Mouse (Mus musculus) embryonic facial prominence, embryonic 15.5 days (tissue): ENCODE measurements at regions not wholly inside any gene's neighbourhood (a gene's known extent, or its start where the extent isn't known, plus 50 kb on each side); places are given as distances from the start of the nearest gene placed in this dataset.

ENCODE experiments used
- ATAC-seq: fragments of 200-750 bp; cut with Nextera tagmentation; 2 replicates; pipeline ENCODE4 v1.8.0; 2017; ENCODE audit warnings: low read depth, moderate TSS enrichment; ENCODE audit not compliant: insufficient number of reproducible peaks, low FRiP score, low TSS enrichment
- H3K27ac ChIP-seq: fragments of 300-500 bp; sonication (generic); replicated peaks from 2 replicates; pipeline ENCODE4 v1.5.1; 2015; ENCODE audit warnings: mild to moderate bottlenecking, inconsistent platforms
- H3K27me3 ChIP-seq: fragments of 300-500 bp; sonication (generic); 2 replicates; pipeline ENCODE4 v1.6.1; 2015; ENCODE audit warnings: inconsistent platforms
- H3K36me3 ChIP-seq: fragments of 300-500 bp; sonication (generic); 2 replicates; pipeline ENCODE4 v1.6.1; 2015; ENCODE audit warnings: mild to moderate bottlenecking, inconsistent platforms
- H3K4me1 ChIP-seq: fragments of 300-500 bp; sonication (generic); 2 replicates; pipeline ENCODE4 v1.6.1; 2015; ENCODE audit warnings: inconsistent platforms
- H3K4me2 ChIP-seq: fragments of 300-500 bp; sonication (generic); replicated peaks from 2 replicates; pipeline ENCODE4 v1.6.1; 2015; ENCODE audit warnings: mild to moderate bottlenecking, inconsistent platforms
- H3K4me3 ChIP-seq: fragments of 300-500 bp; sonication (generic); replicated peaks from 2 replicates; pipeline ENCODE4 v1.5.1; 2015; ENCODE audit warnings: mild to moderate bottlenecking, inconsistent platforms
- H3K9ac ChIP-seq: fragments of 300-500 bp; sonication (generic); 2 replicates; pipeline ENCODE4 v1.6.1; 2015; ENCODE audit warnings: inconsistent platforms
- H3K9me3 ChIP-seq: fragments of 300-500 bp; sonication (generic); replicated peaks from 2 replicates; pipeline ENCODE4 v1.6.1; 2016; ENCODE audit warnings: inconsistent platforms
- WGBS: fragments of 180-500 bp; shearing (Covaris S2); methylation state at CpG from one replicate; pipeline ENCODE4 v1.1.7; 2015; 5-methylcytosine and 5-hydroxymethylcytosine counted together

- Histone ChIP-seq H3K9ac (no peak overlapping the region), H3K9me3 (no peaks in the 10 kb centered on the region), H3K4me3 (no peak overlapping the region), H3K27ac (no peak overlapping the region), H3K27me3 (no peaks in the 10 kb centered on the region), H3K4me1 (0 out of 2 replicates have a peak, but pooled peaks cover 2% of the 10 kb centered on the region), H3K36me3 (no peaks in the 10 kb centered on the region), H3K4me2 (no peak overlapping the region)
- 74% methylated on average over 2 of the region's 2 CpGs for WGBS
- no peak for ATAC-seq
These were observed 108.8 kb upstream of the Gdf10 start for GRCm38 (mm10) chr14:33814599-33814998.

GRCm38 (mm10) chr14:33820541-33821260 is 102.7 kb upstream of the Gdf10 start:
- Histone ChIP-seq H3K27ac (peak overlapping the region; percentile 58; the same call in 1 of the 2 replicates), H3K4me2 (no peak overlapping the region), H3K4me3 (no peak overlapping the region), H3K27me3 (peaks cover 2% of the 10 kb centered on the region; the same call in 1 of the 2 replicates), H3K9ac (no peak overlapping the region), H3K9me3 (no peaks in the 10 kb centered on the region), H3K36me3 (no peaks in the 10 kb centered on the region), H3K4me1 (peaks cover 37% of the 10 kb centered on the region)
- 0 out of 2 replicates have a peak, but pooled peaks have one; percentile 34 for ATAC-seq
- 83% methylated on average over 14 of the region's 14 CpGs for WGBS

GRCm38 (mm10) chr14:33821436-33821835 is 102.0 kb upstream of the Gdf10 start:
- H3K27me3 ChIP-seq = peaks cover 2% of the 10 kb centered on the region; the same call in 1 of the 2 replicates
- no peak; the same call in 1 of the 2 replicates for ATAC-seq
- no peak overlapping the region for H3K9ac ChIP-seq
- H3K4me3 ChIP-seq = no peak overlapping the region
- H3K27ac ChIP-seq = peak overlapping the region; percentile 58
- 42% methylated on average over 7 of the region's 7 CpGs for WGBS
- no peak overlapping the region for H3K4me2 ChIP-seq
- no peaks in the 10 kb centered on the region for H3K9me3 ChIP-seq
- no peaks in the 10 kb centered on the region for H3K36me3 ChIP-seq
- peaks cover 37% of the 10 kb centered on the region for H3K4me1 ChIP-seq

- WGBS = 22% methylated on average over 11 of the region's 11 CpGs
- Histone ChIP-seq H3K4me3 (no peak overlapping the region), H3K9ac (no peak overlapping the region), H3K36me3 (no peaks in the 10 kb centered on the region), H3K4me2 (0 out of 2 replicates have a peak overlapping the region, but pooled peaks have one; percentile 12), H3K27ac (0 out of 2 replicates have a peak overlapping the region, but pooled peaks have one; percentile 48), H3K27me3 (peaks cover 2% of the 10 kb centered on the region; the same call in 1 of the 2 replicates), H3K4me1 (peaks cover 37% of the 10 kb centered on the region), H3K9me3 (no peaks in the 10 kb centered on the region)
- peak; percentile 76 for ATAC-seq
These were observed 98.9 kb upstream of the Gdf10 start for GRCm38 (mm10) chr14:33824421-33824874.

GRCm38 (mm10) chr14:33826003-33826644 is 97.3 kb upstream of the Gdf10 start:
- Histone ChIP-seq H3K9me3 (no peaks in the 10 kb centered on the region), H3K4me2 (no peak overlapping the region), H3K36me3 (no peaks in the 10 kb centered on the region), H3K27me3 (peaks cover 2% of the 10 kb centered on the region; the same call in 1 of the 2 replicates), H3K4me3 (no peak overlapping the region), H3K9ac (no peak overlapping the region), H3K27ac (no peak overlapping the region), H3K4me1 (peaks cover 31% of the 10 kb centered on the region)
- ATAC-seq = no peak
- 82% methylated on average over 12 of the region's 12 CpGs for WGBS

- H3K9me3 ChIP-seq = no peaks in the 10 kb centered on the region
- H3K4me1 ChIP-seq = 0 out of 2 replicates have a peak, but pooled peaks cover 14% of the 10 kb centered on the region
- no peak overlapping the region for H3K9ac ChIP-seq
- H3K4me3 ChIP-seq = no peak overlapping the region
- no peak overlapping the region for H3K4me2 ChIP-seq
- no peak overlapping the region for H3K27ac ChIP-seq
- no peaks in the 10 kb centered on the region for H3K36me3 ChIP-seq
- WGBS = 38% methylated on average over 14 of the region's 14 CpGs
- ATAC-seq = no peak
- H3K27me3 ChIP-seq = no peaks in the 10 kb centered on the region
These were observed 90.6 kb upstream of the Gdf10 start for GRCm38 (mm10) chr14:33832650-33833319.

- Histone ChIP-seq H3K36me3 (no peaks in the 10 kb centered on the region), H3K4me1 (0 out of 2 replicates have a peak, but pooled peaks cover 14% of the 10 kb centered on the region), H3K4me2 (no peak overlapping the region), H3K27ac (no peak overlapping the region), H3K9ac (no peak overlapping the region), H3K27me3 (no peaks in the 10 kb centered on the region), H3K4me3 (no peak overlapping the region), H3K9me3 (no peaks in the 10 kb centered on the region)
- 74% methylated on average over 11 of the region's 11 CpGs for WGBS
- ATAC-seq = no peak
These were observed 87.0 kb upstream of the Gdf10 start for GRCm38 (mm10) chr14:33836341-33836740.

GRCm38 (mm10) chr14:33841821-33842220 is 81.6 kb upstream of the Gdf10 start:
- no peaks in the 10 kb centered on the region for H3K27me3 ChIP-seq
- no peak overlapping the region for H3K9ac ChIP-seq
- no peaks in the 10 kb centered on the region for H3K36me3 ChIP-seq
- no peak overlapping the region for H3K27ac ChIP-seq
- WGBS = 62% methylated on average over 6 of the region's 6 CpGs
- no peaks in the 10 kb centered on the region for H3K4me1 ChIP-seq
- H3K4me3 ChIP-seq = no peak overlapping the region
- ATAC-seq = no peak
- no peak overlapping the region for H3K4me2 ChIP-seq
- no peaks in the 10 kb centered on the region for H3K9me3 ChIP-seq

DNA sequence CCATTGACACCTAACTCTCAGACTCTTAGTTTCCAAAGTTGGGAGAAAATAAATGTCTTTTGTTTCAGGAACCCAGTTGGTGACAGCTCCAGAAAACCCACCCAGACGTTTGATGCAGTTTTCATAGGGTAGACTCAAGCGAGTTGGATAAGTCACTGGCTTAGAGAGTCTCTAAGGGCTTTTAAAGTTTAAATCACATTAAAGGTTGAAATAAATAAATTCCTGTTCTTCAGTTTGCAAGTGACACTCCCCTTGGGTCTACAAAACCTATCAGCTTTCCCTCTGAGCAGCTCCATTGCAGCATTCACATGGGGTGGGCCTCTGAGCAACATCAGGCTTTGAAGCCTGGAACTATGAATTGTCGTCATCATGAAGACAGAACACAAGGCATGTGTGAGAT is 69.9 kb upstream of the Gdf10 start:
- H3K4me1 ChIP-seq = no peaks in the 10 kb centered on the region
- H3K27ac ChIP-seq = no peak overlapping the region
- H3K4me3 ChIP-seq = no peak overlapping the region
- no peak overlapping the region for H3K9ac ChIP-seq
- no peaks in the 10 kb centered on the region for H3K9me3 ChIP-seq
- no peaks in the 10 kb centered on the region for H3K36me3 ChIP-seq
- no peak overlapping the region for H3K4me2 ChIP-seq
- H3K27me3 ChIP-seq = no peaks in the 10 kb centered on the region
- 71% methylated on average over 3 of the region's 3 CpGs for WGBS
- ATAC-seq = no peak

DNA sequence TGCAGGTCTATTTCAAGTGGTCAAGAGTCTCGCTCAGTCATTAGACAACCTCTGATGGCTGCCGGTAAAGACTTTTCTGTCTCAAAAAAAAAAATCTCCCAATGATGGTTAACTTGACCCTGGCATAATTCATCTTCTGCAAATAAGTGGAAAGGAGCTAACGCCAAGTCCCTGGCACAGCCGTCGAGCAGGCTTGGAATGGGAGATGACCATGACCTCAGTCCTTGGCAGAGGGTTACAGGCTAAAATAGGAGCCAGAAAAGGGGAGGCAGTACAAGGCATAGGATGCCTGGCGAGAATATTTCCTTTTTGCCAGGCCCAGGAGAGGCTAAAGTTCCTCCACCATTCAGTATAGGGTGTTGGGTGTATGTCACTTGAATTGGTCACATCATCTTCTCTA is 69.2 kb upstream of the Gdf10 start:
- no peaks in the 10 kb centered on the region for H3K36me3 ChIP-seq
- H3K9ac ChIP-seq = no peak overlapping the region
- H3K27ac ChIP-seq = no peak overlapping the region
- H3K27me3 ChIP-seq = no peaks in the 10 kb centered on the region
- 87% methylated on average over 6 of the region's 6 CpGs for WGBS
- no peak for ATAC-seq
- no peak overlapping the region for H3K4me3 ChIP-seq
- no peak overlapping the region for H3K4me2 ChIP-seq
- no peaks in the 10 kb centered on the region for H3K4me1 ChIP-seq
- no peaks in the 10 kb centered on the region for H3K9me3 ChIP-seq

- ATAC-seq = no peak
- no peaks in the 10 kb centered on the region for H3K4me1 ChIP-seq
- no peaks in the 10 kb centered on the region for H3K27me3 ChIP-seq
- H3K4me2 ChIP-seq = no peak overlapping the region
- 57% methylated on average over 6 of the region's 6 CpGs for WGBS
- no peak overlapping the region for H3K27ac ChIP-seq
- no peak overlapping the region for H3K4me3 ChIP-seq
- no peak overlapping the region for H3K9ac ChIP-seq
- no peaks in the 10 kb centered on the region for H3K36me3 ChIP-seq
- no peaks in the 10 kb centered on the region for H3K9me3 ChIP-seq
These were observed 66.4 kb upstream of the Gdf10 start for GRCm38 (mm10) chr14:33856992-33857391.
